Mouse (Mus musculus) heart, postnatal 0 days (tissue): Measurements from ENCODE around the gene Ulk1. TPM values are rescaled to one million over a fixed set of nuclear protein-coding genes. Genes with fewer than 3 reads are reported as not detected.

Experiments
- ATAC-seq: fragments of 200-750 bp; cut with Nextera tagmentation; 2 replicates; pipeline ENCODE4 v1.8.0; 2017; ENCODE audit warnings: low read depth, moderate number of reproducible peaks, moderate library complexity; ENCODE audit not compliant: insufficient read depth
- DNase-seq: peaks from one replicate; pipeline ENCODE4 v3.0.0-alpha.2; 2016; ENCODE audit warnings: low spot score
- H3K27ac ChIP-seq: fragments of 300-500 bp; sonication (generic); 2 replicates; pipeline ENCODE4 v1.5.1; 2014; ENCODE audit warnings: low read depth, mild to moderate bottlenecking
- H3K27me3 ChIP-seq: fragments of 300-500 bp; sonication (generic); 2 replicates; pipeline ENCODE4 v1.6.1; 2014; ENCODE audit warnings: low read length, mixed read lengths; ENCODE audit not compliant: control insufficient read depth, insufficient read depth
- H3K36me3 ChIP-seq: fragments of 300-500 bp; sonication (generic); replicated peaks from 2 replicates; pipeline ENCODE4 v1.6.1; 2014; ENCODE audit warnings: low read length, mixed read lengths; ENCODE audit not compliant: control insufficient read depth, insufficient read depth
- H3K4me1 ChIP-seq: fragments of 300-500 bp; sonication (generic); 2 replicates; pipeline ENCODE4 v1.6.1; 2014; ENCODE audit warnings: antibody characterized with exemption; ENCODE audit not compliant: control insufficient read depth, insufficient read depth
- H3K4me2 ChIP-seq: fragments of 300-500 bp; sonication (generic); 2 replicates; pipeline ENCODE4 v1.6.1; 2014; ENCODE audit warnings: low read depth, mild to moderate bottlenecking, low read length, moderate library complexity
- H3K4me3 ChIP-seq: fragments of 300-500 bp; sonication (generic); 2 replicates; pipeline ENCODE4 v1.5.1; 2014; ENCODE audit warnings: low read depth, low read length
- H3K9ac ChIP-seq: fragments of 300-500 bp; sonication (generic); replicated peaks from 2 replicates; pipeline ENCODE4 v1.6.1; 2014; ENCODE audit warnings: low read depth, low read length, mixed read lengths
- H3K9me3 ChIP-seq: fragments of 300-500 bp; sonication (generic); replicated peaks from 2 replicates; pipeline ENCODE4 v1.6.1; 2016; ENCODE audit warnings: low read length; ENCODE audit not compliant: control insufficient read depth
- CTCF ChIP-seq: IDR thresholded peaks from 2 replicates; pipeline ENCODE4 v1.5.1; 2016; ENCODE audit warnings: antibody characterized with exemption, control low read depth, low read depth
- EP300 ChIP-seq: IDR thresholded peaks from 2 replicates; pipeline ENCODE4 v1.6.1; 2016; ENCODE audit warnings: antibody characterized with exemption, low read depth
- WGBS: fragments of 180-500 bp; shearing (Covaris S2); extraction: QIAGEN DNeasy Blood & Tissue Kit; methylation state at CpG from one replicate; pipeline ENCODE4 v1.1.7; 2014; 5-methylcytosine and 5-hydroxymethylcytosine counted together
- polyA plus RNA-seq: library from polyadenylated mRNA; unstranded; fragments of >200 nt; fragmentation: Nextera tagmentation; extraction: Ambion mirVana; gene quantifications from 2 replicates; pipeline ENCODE4 v1.2.1, GENCODE M21; 2015
- total RNA-seq: library from RNA; depleted of rRNA; stranded (reverse); fragments of >200 nt; gene quantifications from 2 replicates; pipeline ENCODE4 v1.2.3, GENCODE M21; 2014; ENCODE audit warnings: low replicate concordance; rRNA removed

The Ulk1 gene
- total and polyA plus RNA-seq, 2 experiments from 2014 or later: 9.8 to 36.3 TPM

GRCm38 (mm10) chr5:110739496-110740275 lies 70.2 kb downstream of the Ulk1 start:
- DNase-seq: no peak
- Histone ChIP-seq H3K4me3 (no peak overlapping the region), H3K4me2 (no peak overlapping the region), H3K36me3 (peaks cover 61% of the 10 kb centered on the region), H3K9me3 (no peaks in the 10 kb centered on the region), H3K27ac (no peak overlapping the region), H3K4me1 (no peaks in the 10 kb centered on the region), H3K9ac (no peak overlapping the region), H3K27me3 (no peaks in the 10 kb centered on the region)
- WGBS: 89% methylated on average over 7 of the region's 7 CpGs
- no peak for TF ChIP-seq CTCF
- TF ChIP-seq EP300: no peak
- ATAC-seq: no peak

- 70% methylated on average over 1 of the region's 1 CpGs for WGBS
- DNase-seq (no peak), ATAC-seq (no peak)
- no peaks in the 10 kb centered on the region for H3K4me1 ChIP-seq
- H3K4me3 ChIP-seq: no peak overlapping the region
- TF ChIP-seq EP300 (no peak), CTCF (no peak)
- no peaks in the 10 kb centered on the region for H3K27me3 ChIP-seq
- H3K9ac ChIP-seq: no peak overlapping the region
- H3K4me2 ChIP-seq: no peak overlapping the region
- H3K27ac ChIP-seq: no peak overlapping the region
- H3K9me3 ChIP-seq: no peaks in the 10 kb centered on the region
- H3K36me3 ChIP-seq: peaks cover 80% of the 10 kb centered on the region
Observed at GRCm38 (mm10) chr5:110735606-110736005, 74.3 kb downstream of the Ulk1 start.

Other genes starting within 250 kb of the Ulk1 start
- 7.6 and 27.2 TPM in 2 replicates for gene Noc4l, start 156.7 kb downstream of the Ulk1 start, total RNA-seq
- gene Noc4l, start 156.7 kb downstream of the Ulk1 start, polyA plus RNA-seq: 16.7 and 19.0 TPM in 2 replicates
- 2.6 and 12.1 TPM in 2 replicates for gene Ddx51, start 156.6 kb downstream of the Ulk1 start, total RNA-seq
- gene Ddx51, start 156.6 kb downstream of the Ulk1 start, polyA plus RNA-seq: 4.4 and 5.9 TPM in 2 replicates
- gene Ep400, start 39.4 kb downstream of the Ulk1 start, total RNA-seq: 21.9 and 43.1 TPM in 2 replicates
- 10.2 and 12.7 TPM in 2 replicates for gene Ep400, start 39.4 kb downstream of the Ulk1 start, polyA plus RNA-seq
- 21.2 and 23.7 TPM in 2 replicates for gene Pus1, start 29.4 kb downstream of the Ulk1 start, total RNA-seq
- gene Pus1, start 29.4 kb downstream of the Ulk1 start, polyA plus RNA-seq: 20.5 and 23.4 TPM in 2 replicates
- 23.0 and 42.1 TPM in 2 replicates for gene Hscb, start 29.7 kb upstream of the Ulk1 start, total RNA-seq
- 23.6 and 26.5 TPM in 2 replicates for gene Hscb, start 29.7 kb upstream of the Ulk1 start, polyA plus RNA-seq
- 2.5 and 4.8 TPM in 2 replicates for gene Chek2, start 29.9 kb upstream of the Ulk1 start, total RNA-seq
- gene Chek2, start 29.9 kb upstream of the Ulk1 start, polyA plus RNA-seq: 6.1 and 6.4 TPM in 2 replicates
- 12.3 and 14.2 TPM in 2 replicates for gene Ttc28, start 69.7 kb upstream of the Ulk1 start, total RNA-seq
- gene Ttc28, start 69.7 kb upstream of the Ulk1 start, polyA plus RNA-seq: 3.7 and 4.6 TPM in 2 replicates